ENCODE assay signal across 17 mouse cellular contexts in the genomic region with DNA sequence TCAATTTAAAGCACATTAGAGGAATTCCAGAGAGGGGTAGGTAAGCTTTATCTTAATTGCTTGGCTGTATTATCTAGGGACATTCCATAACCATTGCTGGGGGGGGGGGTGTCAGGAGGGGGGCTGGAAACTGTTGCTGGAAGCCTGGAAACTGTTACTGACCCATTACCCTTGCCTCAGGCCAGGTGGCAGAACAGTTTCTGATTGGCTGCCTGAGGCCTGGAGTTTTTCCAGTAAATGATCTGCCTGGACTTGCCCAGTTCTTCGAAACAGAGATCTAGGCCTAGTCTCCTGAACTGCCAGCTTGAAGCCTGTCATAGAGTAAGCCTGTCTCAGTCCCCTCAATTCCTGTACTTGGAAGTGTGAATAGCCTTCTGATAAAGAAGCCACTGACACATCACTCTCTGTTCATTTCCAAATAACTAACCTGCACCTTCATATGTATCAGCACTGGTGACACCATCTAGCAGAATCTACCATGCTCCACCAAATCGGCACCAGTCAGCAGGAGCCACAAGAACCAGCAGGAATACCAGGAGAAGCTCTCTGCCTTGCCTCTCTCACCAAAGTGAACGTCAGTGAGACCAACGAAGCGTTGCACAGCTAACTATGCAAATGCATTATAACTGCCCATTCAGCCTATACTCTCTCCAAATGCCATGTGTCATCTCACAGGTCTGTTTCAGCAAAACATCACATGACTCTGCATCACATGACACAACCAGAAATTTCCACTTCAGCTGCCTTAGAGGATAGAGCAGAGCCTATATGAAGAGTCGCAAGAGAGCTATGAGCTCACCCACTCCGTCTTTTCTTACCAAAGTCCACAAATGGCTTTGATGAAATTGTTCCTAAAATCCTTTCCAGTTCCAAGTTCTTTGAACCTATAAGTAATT.
DNase-seq lines count a peak whose midpoint lies in the region; ATAC-seq lines count a peak whose summit lies in the region.
"Had no signal": no experiment of that assay in that cellular context is flagged by ENCODE, and none has a peak within 500 bp of the region (broad histone marks: within the 10 kb centered on the region; RNA-seq: fewer than 3 reads in every experiment).

No protein-coding gene starts in this region.

- DNase-seq in heart, adult 18-20 months = no peak
- peak; percentile 44 to 52 for DNase-seq in B cell, adult 2 months
- DNase-seq in ES-CJ7 (ENCODE audit: low read depth, low spot score) = peak; percentile 19
- peak; percentile 17 for DNase-seq in embryonic facial prominence, embryonic 14.5 days (ENCODE audit: low spot score)
- DNase-seq in left cerebral cortex, adult 9 months (ENCODE audit: low spot score in 2 of 2) = no peak
- no peak for DNase-seq in gastrocnemius, postnatal 10 days
- DNase-seq in cerebellum, adult 18-20 months = no peak
- DNase-seq: adrenal gland, postnatal 10 days; cerebellum, adult 8-10 months; heart, adult 2 months; thymus, adult 2 months had no signal

- H3K4me3 ChIP-seq in heart, embryonic 16.5 days (ENCODE audit: low read length) = no peak overlapping the region
- no peak overlapping the region for H3K4me3 ChIP-seq in embryonic facial prominence, embryonic 14.5 days (ENCODE audit: low read depth, low read length)
- H3K4me3 ChIP-seq: heart, adult 2 months; midbrain, embryonic 15.5 days had no signal

- peaks cover 7% of the 10 kb centered on the region for H3K4me1 ChIP-seq in heart, embryonic 16.5 days (ENCODE audit: control insufficient read depth, insufficient read depth, low read length)
- peaks cover 10% of the 10 kb centered on the region for H3K4me1 ChIP-seq in embryonic facial prominence, embryonic 14.5 days (ENCODE audit: control insufficient read depth, insufficient read depth, low read length)

- WGBS in heart, embryonic 16.5 days = 81% methylated on average over 7 of the region's 7 CpGs
- WGBS in embryonic facial prominence, embryonic 14.5 days = 82% methylated on average over 7 of the region's 7 CpGs

- H3K4me2 ChIP-seq in heart, embryonic 16.5 days (ENCODE audit: low read depth, low read length) = no peak overlapping the region
- no peak overlapping the region for H3K4me2 ChIP-seq in embryonic facial prominence, embryonic 14.5 days (ENCODE audit: low read depth, low read length)
- H3K4me2 ChIP-seq: liver, embryonic 11.5 days; midbrain, embryonic 15.5 days had no signal

- no peaks in the 10 kb centered on the region for H3K27me3 ChIP-seq in heart, embryonic 16.5 days (ENCODE audit: control insufficient read depth, insufficient read depth, low read length)
- H3K27me3 ChIP-seq in embryonic facial prominence, embryonic 14.5 days (replicated peaks; ENCODE audit: control insufficient read depth, insufficient read depth, low read length) = no peaks in the 10 kb centered on the region
- H3K27me3 ChIP-seq: midbrain, embryonic 15.5 days had no signal

- H3K9ac ChIP-seq in heart, embryonic 16.5 days (ENCODE audit: low read length) = no peak overlapping the region
- H3K9ac ChIP-seq in embryonic facial prominence, embryonic 14.5 days (ENCODE audit: low read depth, low read length) = no peak overlapping the region
- H3K9ac ChIP-seq: midbrain, embryonic 15.5 days had no signal

- H3K27ac ChIP-seq in heart, embryonic 16.5 days (ENCODE audit: low read length) = peak overlapping the region; percentile 32; the same call in 1 of the 2 replicates
- no peak overlapping the region for H3K27ac ChIP-seq in embryonic facial prominence, embryonic 14.5 days (replicated peaks; ENCODE audit: low read depth, low read length)
- H3K27ac ChIP-seq: heart, adult 2 months; hindbrain, postnatal 0 days; kidney, postnatal 0 days; midbrain, embryonic 15.5 days had no signal

- ATAC-seq in heart, embryonic 16.5 days (replicated peaks; ENCODE audit: extremely low read depth, insufficient read depth, low FRiP score) = peak; percentile 52; the same call in 1 of the 2 replicates
- 0 out of 2 replicates have a peak, but pooled peaks have one; percentile 17 for ATAC-seq in embryonic facial prominence, embryonic 14.5 days (ENCODE audit: low read depth)
- ATAC-seq: forebrain, embryonic 14.5 days; hindbrain, postnatal 0 days; midbrain, embryonic 15.5 days had no signal

- no peaks in the 10 kb centered on the region; the same call in 1 of the 2 replicates for H3K9me3 ChIP-seq in heart, embryonic 16.5 days (replicated peaks; ENCODE audit: control insufficient read depth, low read length)
- H3K9me3 ChIP-seq in embryonic facial prominence, embryonic 14.5 days (ENCODE audit: control insufficient read depth, low read length) = no peaks in the 10 kb centered on the region
- H3K9me3 ChIP-seq: midbrain, embryonic 15.5 days had no signal

- H3K36me3 ChIP-seq in heart, embryonic 16.5 days (ENCODE audit: control insufficient read depth, insufficient read depth) = no peaks in the 10 kb centered on the region
- H3K36me3 ChIP-seq in embryonic facial prominence, embryonic 14.5 days (ENCODE audit: control insufficient read depth, insufficient read depth, low read length) = no peaks in the 10 kb centered on the region
- H3K36me3 ChIP-seq: midbrain, embryonic 15.5 days had no signal

Comparison
In these comparisons a context has a peak if more than half of its experiments do, and no peak if none do; other contexts are left out.
1. DNase-seq: peak in B cell, adult 2 months (2 of 2), ES-CJ7 (single experiment) and embryonic facial prominence, embryonic 14.5 days (single experiment); none in heart, adult 18-20 months (0 of 2), left cerebral cortex, adult 9 months (0 of 2), gastrocnemius, postnatal 10 days (single experiment) and cerebellum, adult 18-20 months (0 of 2).